Mouse (Mus musculus) mesoderm, embryonic 11.5 days (tissue): Measurements from ENCODE around the gene Glrx2.
A peak's percentile ranks its signal among the peaks of the same experiment; 100 is the strongest.
"Not testable (repeated sequence)": the region's sequence is repeated elsewhere in the genome, so short reads cannot be mapped to it uniquely, and the experiment has no call there.

Experiments
- DNase-seq: peaks from one replicate; pipeline ENCODE4 v3.0.0-alpha.2; 2012; ENCODE audit warnings: low read depth, low spot score

Gene Glrx2

GRCm38 (mm10) chr1:143716038-143716437 is at the start of gene Glrx2:
TSS of gene Glrx2 (plus strand) at chr1:143716338.
- not testable (repeated sequence) for DNase-seq

GRCm38 (mm10) chr1:143675734-143676361 is 40.3 kb upstream of the Glrx2 start:
- no peak for DNase-seq

- DNase-seq: no peak
Measured at GRCm38 (mm10) chr1:143681108-143681507, 35.0 kb upstream of the Glrx2 start.

GRCm38 (mm10) chr1:143684849-143685248 is 31.3 kb upstream of the Glrx2 start:
- DNase-seq: no peak

GRCm38 (mm10) chr1:143701736-143702135 is 14.4 kb upstream of the Glrx2 start:
- no peak for DNase-seq

- DNase-seq: peak; percentile 44
Measured at GRCm38 (mm10) chr1:143702141-143702740, 13.9 kb upstream of the Glrx2 start.

GRCm38 (mm10) chr1:143702741-143703262 is 13.3 kb upstream of the Glrx2 start, which contains the start of gene Cdc73:
TSS of gene Cdc73 (minus strand) at chr1:143702893.
- peak; percentile 92 for DNase-seq

- no peak for DNase-seq
Measured at GRCm38 (mm10) chr1:143707006-143707405, 9.1 kb upstream of the Glrx2 start.

GRCm38 (mm10) chr1:143708361-143708760 is 7.8 kb upstream of the Glrx2 start:
- DNase-seq: no peak

- no peak for DNase-seq
Measured at GRCm38 (mm10) chr1:143709966-143710626, 6.0 kb upstream of the Glrx2 start.

GRCm38 (mm10) chr1:143710627-143710976 is 5.5 kb upstream of the Glrx2 start:
- no peak for DNase-seq

GRCm38 (mm10) chr1:143724456-143725064 is 8.4 kb downstream of the Glrx2 start:
- DNase-seq: no peak

- no peak for DNase-seq
Measured at GRCm38 (mm10) chr1:143727701-143728445, 11.7 kb downstream of the Glrx2 start.

GRCm38 (mm10) chr1:143730899-143731298 is 14.8 kb downstream of the Glrx2 start:
- peak; percentile 43 for DNase-seq

GRCm38 (mm10) chr1:143731691-143732090 is 15.6 kb downstream of the Glrx2 start:
- DNase-seq: no peak

- no peak for DNase-seq
Measured at GRCm38 (mm10) chr1:143733914-143734410, 17.8 kb downstream of the Glrx2 start.

- no peak for DNase-seq
Measured at GRCm38 (mm10) chr1:143738811-143739210, 22.7 kb downstream of the Glrx2 start.

GRCm38 (mm10) chr1:143739361-143740350 is 23.5 kb downstream of the Glrx2 start:
- DNase-seq: peak; percentile 80

GRCm38 (mm10) chr1:143740581-143740980 is 24.4 kb downstream of the Glrx2 start:
- DNase-seq: no peak

GRCm38 (mm10) chr1:143741331-143741730 is 25.2 kb downstream of the Glrx2 start:
- DNase-seq: no peak
